9 mouse cellular contexts compared by ENCODE assay signal in the genomic region with DNA sequence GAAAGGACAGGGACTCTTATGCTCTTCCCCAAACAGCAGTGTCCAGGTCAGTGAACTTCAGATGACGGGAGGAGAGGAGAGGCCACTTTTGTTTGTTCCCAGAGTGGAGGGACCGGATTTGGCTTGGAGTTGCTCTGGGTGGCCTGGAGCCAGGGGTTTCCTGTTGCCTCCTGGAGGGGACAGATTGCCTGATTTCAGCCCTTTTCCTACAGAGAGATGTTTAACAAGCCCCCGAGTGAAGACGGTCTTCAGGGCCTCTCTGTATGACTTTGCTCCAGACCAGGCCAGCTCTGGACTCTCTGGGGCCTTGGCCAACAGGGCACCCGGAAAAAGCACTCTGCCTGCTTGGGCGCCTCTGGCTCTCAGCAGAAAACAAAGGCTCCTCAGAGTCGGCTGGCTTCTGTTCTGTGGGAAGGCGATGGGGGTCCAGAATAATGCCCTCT. TPM values are rescaled to one million over a fixed set of nuclear protein-coding genes. Genes with fewer than 3 reads are reported as not detected.
DNase-seq lines count a peak whose midpoint lies in the region; ATAC-seq and TF ChIP-seq lines count a peak whose summit lies in the region.
"Had no signal": no experiment of that assay in that cellular context is flagged by ENCODE, and none has a peak within 500 bp of the region (broad histone marks: within the 10 kb centered on the region; RNA-seq: fewer than 3 reads in every experiment).

No protein-coding gene starts in this region.

- no peaks in the 10 kb centered on the region for H3K9me3 ChIP-seq in lung, embryonic 15.5 days

- 24% methylated on average over 8 of the region's 8 CpGs for WGBS in kidney, adult 2 months
- 23% methylated on average over 8 of the region's 8 CpGs for WGBS in lung, embryonic 15.5 days

- peak overlapping the region; percentile 83 for H3K4me2 ChIP-seq in lung, embryonic 15.5 days

- peak overlapping the region; percentile 69 for H3K27ac ChIP-seq in kidney, adult 2 months (ENCODE audit: insufficient read depth, low read depth, low read length)
- peak overlapping the region; percentile 94 for H3K27ac ChIP-seq in lung, embryonic 15.5 days

- no peak for TF ChIP-seq CTCF in brain, embryonic 14.5 days (IDR thresholded peaks at IDR 0.05; ENCODE audit: borderline replicate concordance, extremely low read depth, insufficient read depth, insufficient read length)
- no peak for TF ChIP-seq CTCF in kidney, adult 2 months (conservative IDR thresholded peaks at IDR 0.05; ENCODE audit: insufficient read depth, insufficient read length, low read depth, low read length)

- no peaks in the 10 kb centered on the region for H3K36me3 ChIP-seq in kidney, adult 2 months (ENCODE audit: control insufficient read depth, insufficient read depth, low read length)
- H3K36me3 ChIP-seq in lung, embryonic 15.5 days: peaks cover 33% of the 10 kb centered on the region

- peak overlapping the region; percentile 72 for H3K4me3 ChIP-seq in kidney, adult 2 months (ENCODE audit: insufficient read depth, low read depth, low read length)
- H3K4me3 ChIP-seq in lung, embryonic 15.5 days: peak overlapping the region; percentile 62

- no peaks in the 10 kb centered on the region for H3K27me3 ChIP-seq in kidney, adult 2 months (replicated peaks; ENCODE audit: control insufficient read depth, insufficient read depth, low read length)
- H3K27me3 ChIP-seq in lung, embryonic 15.5 days: no peaks in the 10 kb centered on the region

- DNase-seq in gastrocnemius, adult 18-20 months (ENCODE audit: low spot score): peak; percentile 65
- DNase-seq in gastrocnemius, adult 8-10 months (ENCODE audit: low spot score in 2 of 2): no peak
- peak; percentile 36 for DNase-seq in brain, embryonic 14.5 days (ENCODE audit: low read depth)
- peak; percentile 79 to 81 for DNase-seq in heart, adult 9 months (ENCODE audit: low spot score in 2 of 2)
- peak; percentile 80 for DNase-seq in kidney, adult 2 months
- no peak for DNase-seq in thymus, postnatal 4 days
- DNase-seq in retina, embryonic 14.5 days (ENCODE audit: low spot score): no peak

- peak overlapping the region; percentile 63 for H3K9ac ChIP-seq in lung, embryonic 15.5 days

- TF ChIP-seq POLR2A in brain, embryonic 14.5 days (IDR thresholded peaks at IDR 0.05; ENCODE audit: borderline replicate concordance, extremely low read depth, insufficient read depth, insufficient read length, poor library complexity, severe bottlenecking): no peak
- no peak for TF ChIP-seq POLR2A in kidney, adult 2 months (IDR thresholded peaks at IDR 0.05; ENCODE audit: low read depth, low read length)

- peaks cover 12% of the 10 kb centered on the region for H3K4me1 ChIP-seq in kidney, adult 2 months (ENCODE audit: control insufficient read depth, insufficient read depth, low read length)
- H3K4me1 ChIP-seq in lung, embryonic 15.5 days: peaks cover 64% of the 10 kb centered on the region

- no peak for ATAC-seq in lung, embryonic 15.5 days (ENCODE audit: borderline replicate concordance, extremely low read depth, low FRiP score, low TSS enrichment)

RNA-seq across cellular contexts. Expression of a gene that starts 1.5 kb away (rescaled TPM):
- total RNA-seq in gastrocnemius, adult 18-20 months (2021): 10 to 100 TPM; 28.2 to 43.8 TPM
- 10 to 100 TPM; 22.0 to 27.4 (median 24.3) TPM for total RNA-seq in gastrocnemius, adult 8-10 months (2022)
- polyA plus RNA-seq in brain, embryonic 14.5 days (2012; rRNA removed): 303 and 373 TPM in 2 replicates
- polyA plus RNA-seq in kidney, adult 2 months (2012; rRNA removed): 221 and 233 TPM in 2 replicates
- polyA plus RNA-seq in lung, embryonic 15.5 days (2015; fragmentation: Nextera tagmentation; extraction: Ambion mirVana): 436 and 471 TPM in 2 replicates

RNA-seq across cellular contexts. Expression of a gene that starts 4.6 kb away (rescaled TPM):
- total RNA-seq in gastrocnemius, adult 18-20 months (2021): 100 to 1,000 TPM in 1 of 2 experiments, 10 to 100 TPM in 1; 65.3 to 100 TPM
- total RNA-seq in gastrocnemius, adult 8-10 months (2022): 10 to 100 TPM; 53.0 to 78.6 (median 58.5) TPM
- polyA plus RNA-seq in brain, embryonic 14.5 days (2012; rRNA removed): 53.9 and 64.2 TPM in 2 replicates
- 195 and 229 TPM in 2 replicates for polyA plus RNA-seq in kidney, adult 2 months (2012; rRNA removed)
- polyA plus RNA-seq in lung, embryonic 15.5 days (2015; fragmentation: Nextera tagmentation; extraction: Ambion mirVana): 414 and 454 TPM in 2 replicates

RNA-seq across cellular contexts. Expression of a gene that starts 14.7 kb away (rescaled TPM):
- total RNA-seq in gastrocnemius, adult 18-20 months (2021): not detected
- total RNA-seq in gastrocnemius, adult 8-10 months (2022): under 1 TPM in 1 of 4 experiments, not detected in 3; 0.22 TPM
- 12.9 and 18.0 TPM in 2 replicates for polyA plus RNA-seq in brain, embryonic 14.5 days (2012; rRNA removed)
- polyA plus RNA-seq in kidney, adult 2 months (2012; rRNA removed): 1.0 and 1.3 TPM in 2 replicates
- polyA plus RNA-seq in lung, embryonic 15.5 days (2015; fragmentation: Nextera tagmentation; extraction: Ambion mirVana): 38.4 and 38.6 TPM in 2 replicates

RNA-seq across cellular contexts. Expression of a gene that starts 43.5 kb away (rescaled TPM):
- total RNA-seq in gastrocnemius, adult 18-20 months (2021): 10 to 100 TPM; 38.0 to 41.7 TPM
- total RNA-seq in gastrocnemius, adult 8-10 months (2022): 10 to 100 TPM; 38.7 to 43.3 (median 41.8) TPM
- polyA plus RNA-seq in brain, embryonic 14.5 days (2012; rRNA removed): 124 and 134 TPM in 2 replicates
- polyA plus RNA-seq in kidney, adult 2 months (2012; rRNA removed): 39.0 and 44.4 TPM in 2 replicates
- 13.5 and 14.7 TPM in 2 replicates for polyA plus RNA-seq in lung, embryonic 15.5 days (2015; fragmentation: Nextera tagmentation; extraction: Ambion mirVana)

RNA-seq across cellular contexts. Expression of a gene that starts 44.2 kb away (rescaled TPM):
- under 1 TPM in 1 of 2 experiments, not detected in 1; 0.14 TPM for total RNA-seq in gastrocnemius, adult 18-20 months (2021)
- not detected for total RNA-seq in gastrocnemius, adult 8-10 months (2022)
- 66.9 and 78.8 TPM in 2 replicates for polyA plus RNA-seq in brain, embryonic 14.5 days (2012; rRNA removed)
- 0.27 and 0.41 TPM in 2 replicates for polyA plus RNA-seq in kidney, adult 2 months (2012; rRNA removed)
- 8.2 and 9.0 TPM in 2 replicates for polyA plus RNA-seq in lung, embryonic 15.5 days (2015; fragmentation: Nextera tagmentation; extraction: Ambion mirVana)
- total RNA-seq: common myeloid progenitor, adult 5-6 weeks had no signal

Comparison
In these comparisons a context has a peak if more than half of its experiments do, and no peak if none do; other contexts are left out.
1. DNase-seq: peak in gastrocnemius, adult 18-20 months (single experiment), brain, embryonic 14.5 days (single experiment), heart, adult 9 months (2 of 2) and kidney, adult 2 months (single experiment); none in gastrocnemius, adult 8-10 months (0 of 2), thymus, postnatal 4 days (single experiment) and retina, embryonic 14.5 days (single experiment).